ENCODE assay signal across 20 mouse cellular contexts in genomic region chr2:71805611-71806567, GRCm38 (mm10).
DNase-seq lines count a peak whose midpoint lies in the region; ATAC-seq and TF ChIP-seq lines count a peak whose summit lies in the region.
"Had no signal": no experiment of that assay in that cellular context is flagged by ENCODE, and none has a peak within 500 bp of the region (broad histone marks: within the 10 kb centered on the region; RNA-seq: fewer than 3 reads in every experiment).

No protein-coding gene starts in this region.

- H3K9me3 ChIP-seq in heart, embryonic 10.5 days, result no peaks in the 10 kb centered on the region
- no peaks in the 10 kb centered on the region for H3K9me3 ChIP-seq in megakaryocyte, embryonic 14.5 days
- H3K9me3 ChIP-seq in intestine, embryonic 15.5 days, result no peaks in the 10 kb centered on the region
- no peaks in the 10 kb centered on the region for H3K9me3 ChIP-seq in stomach, postnatal 0 days (ENCODE audit: control insufficient read depth, low read length)
- H3K9me3 ChIP-seq: forebrain, embryonic 12.5 days; heart, embryonic 12.5 days; hindbrain, embryonic 15.5 days; midbrain, embryonic 12.5 days had no signal

- H3K4me1 ChIP-seq in heart, embryonic 10.5 days, result peaks cover 76% of the 10 kb centered on the region
- H3K4me1 ChIP-seq in megakaryocyte, embryonic 14.5 days, result peaks cover 98% of the 10 kb centered on the region
- peaks cover 19% of the 10 kb centered on the region for H3K4me1 ChIP-seq in intestine, embryonic 15.5 days (replicated peaks)
- peaks cover 2% of the 10 kb centered on the region; the same call in 1 of the 2 replicates for H3K4me1 ChIP-seq in stomach, postnatal 0 days (replicated peaks; ENCODE audit: control insufficient read depth, insufficient read depth)

- DNase-seq in heart, embryonic 10.5 days (ENCODE audit: low spot score), result no peak
- DNase-seq in heart, postnatal 36 days, result no peak
- peak; percentile 54 for DNase-seq in stomach, postnatal 0 days (ENCODE audit: low spot score)
- DNase-seq in testis, postnatal 10 days (ENCODE audit: low spot score), result no peak
- DNase-seq in adipocyte (ENCODE audit: low spot score), result no peak
- DNase-seq: cerebellum, postnatal 10 days; embryo, embryonic 11 days; gastrocnemius, postnatal 36 days; liver; lung, postnatal 4 days; right cerebral cortex, postnatal 4 days had no signal

- 0 out of 2 replicates have a peak, but pooled peaks cover 4% of the 10 kb centered on the region for H3K36me3 ChIP-seq in heart, embryonic 10.5 days
- H3K36me3 ChIP-seq in megakaryocyte, embryonic 14.5 days (replicated peaks; ENCODE audit: low read length), result peaks cover 93% of the 10 kb centered on the region
- no peaks in the 10 kb centered on the region for H3K36me3 ChIP-seq in intestine, embryonic 15.5 days
- H3K36me3 ChIP-seq in stomach, postnatal 0 days (ENCODE audit: control insufficient read depth, insufficient read depth, low read length), result no peaks in the 10 kb centered on the region
- H3K36me3 ChIP-seq: forebrain, embryonic 12.5 days; hindbrain, embryonic 15.5 days; midbrain, embryonic 12.5 days; neural tube, embryonic 15.5 days had no signal

- no peak for TF ChIP-seq EP300 in stomach, postnatal 0 days (optimal IDR thresholded peaks at IDR 0.05)

- no peak overlapping the region for H3K9ac ChIP-seq in intestine, embryonic 15.5 days
- H3K9ac ChIP-seq in stomach, postnatal 0 days (ENCODE audit: low read length), result no peak overlapping the region
- H3K9ac ChIP-seq: forebrain, embryonic 12.5 days; heart, embryonic 12.5 days; hindbrain, embryonic 15.5 days; midbrain, embryonic 12.5 days; neural tube, embryonic 15.5 days had no signal

- ATAC-seq in megakaryocyte, adult 5-6 weeks (ENCODE audit: poor library complexity, severe bottlenecking), result no peak
- peak; percentile 62 for ATAC-seq in intestine, embryonic 15.5 days
- peak; percentile 79 for ATAC-seq in stomach, postnatal 0 days (ENCODE audit: low FRiP score, low TSS enrichment)
- ATAC-seq: Patski had no signal

- 36% methylated on average over 11 of the region's 11 CpGs for WGBS in heart, embryonic 10.5 days
- 48% methylated on average over 11 of the region's 11 CpGs for WGBS in intestine, embryonic 15.5 days
- WGBS in stomach, postnatal 0 days, result 40% methylated on average over 11 of the region's 11 CpGs

- TF ChIP-seq CTCF in stomach, postnatal 0 days (IDR thresholded peaks at IDR 0.05; ENCODE audit: low read depth), result no peak

- peak overlapping the region; percentile 39; the same call in 1 of the 2 replicates for H3K27ac ChIP-seq in heart, embryonic 10.5 days
- H3K27ac ChIP-seq in intestine, embryonic 15.5 days, result peak overlapping the region; percentile 13
- peak overlapping the region; percentile 81 for H3K27ac ChIP-seq in stomach, postnatal 0 days (replicated peaks)
- H3K27ac ChIP-seq: forebrain, embryonic 12.5 days; hindbrain, embryonic 15.5 days; midbrain, embryonic 12.5 days; neural tube, embryonic 15.5 days had no signal

- no peaks in the 10 kb centered on the region for H3K27me3 ChIP-seq in heart, embryonic 10.5 days (ENCODE audit: insufficient read depth, poor library complexity, severe bottlenecking)
- no peaks in the 10 kb centered on the region for H3K27me3 ChIP-seq in megakaryocyte, embryonic 14.5 days (replicated peaks)
- no peaks in the 10 kb centered on the region for H3K27me3 ChIP-seq in intestine, embryonic 15.5 days (replicated peaks)
- H3K27me3 ChIP-seq in stomach, postnatal 0 days (ENCODE audit: control insufficient read depth, insufficient read depth, low read length), result no peaks in the 10 kb centered on the region
- H3K27me3 ChIP-seq: forebrain, embryonic 12.5 days; heart, embryonic 12.5 days; hindbrain, embryonic 15.5 days; midbrain, embryonic 12.5 days; neural tube, embryonic 15.5 days; Patski had no signal

- no peak overlapping the region for H3K4me3 ChIP-seq in heart, embryonic 10.5 days
- H3K4me3 ChIP-seq in megakaryocyte, embryonic 14.5 days (replicated peaks), result peak overlapping the region; percentile 76
- no peak overlapping the region for H3K4me3 ChIP-seq in intestine, embryonic 15.5 days (replicated peaks)
- H3K4me3 ChIP-seq in stomach, postnatal 0 days (ENCODE audit: low read depth, low read length), result no peak overlapping the region
- H3K4me3 ChIP-seq: forebrain, embryonic 12.5 days; heart, embryonic 12.5 days; hindbrain, embryonic 15.5 days; midbrain, embryonic 12.5 days; neural tube, embryonic 15.5 days had no signal

- intact Hi-C loops in heart, postnatal 36 days (cut with DNase I), result no loop called here

- no peak overlapping the region for H3K4me2 ChIP-seq in intestine, embryonic 15.5 days (replicated peaks)
- H3K4me2 ChIP-seq in stomach, postnatal 0 days (replicated peaks; ENCODE audit: low read depth), result no peak overlapping the region
- H3K4me2 ChIP-seq: forebrain, embryonic 12.5 days; heart, embryonic 12.5 days; hindbrain, embryonic 15.5 days; midbrain, embryonic 12.5 days; neural tube, embryonic 15.5 days had no signal

Comparison
In these comparisons a context has a peak if more than half of its experiments do, and no peak if none do; other contexts are left out.
1. H3K27ac ChIP-seq: peak in every context shown above with its lines; median percentile 81 in stomach, postnatal 0 days; 39 in heart, embryonic 10.5 days; 13 in intestine, embryonic 15.5 days.